Mouse (Mus musculus): ENCODE measurements at regions not wholly inside any gene's neighbourhood (a gene's known extent, or its start where the extent isn't known, plus 50 kb on each side); places are given as distances from the start of the nearest gene placed in this dataset.
"Not testable (repeated sequence)": the region's sequence is repeated elsewhere in the genome, so short reads cannot be mapped to it uniquely, and the experiment has no call there.

- no peak overlapping the region for H3K27ac ChIP-seq (ENCODE audit: insufficient read depth, low read depth, low read length)
- H3K4me3 ChIP-seq (ENCODE audit: insufficient read depth, low read length), result no peak overlapping the region
- no peaks in the 10 kb centered on the region for H3K4me1 ChIP-seq (ENCODE audit: control insufficient read depth, insufficient read depth, low read length)
- no peak for TF ChIP-seq CTCF (IDR thresholded peaks at IDR 0.05; ENCODE audit: low read depth, low read length)
- TF ChIP-seq POLR2A (IDR thresholded peaks at IDR 0.05; ENCODE audit: borderline replicate concordance, low read depth, low read length), result no peak
These were observed 310.1 kb upstream of the Pkdcc start for GRCm38 (mm10) chr17:82904961-82905360.

- TF ChIP-seq POLR2A (IDR thresholded peaks at IDR 0.05; ENCODE audit: borderline replicate concordance, low read depth, low read length) (no peak), CTCF (IDR thresholded peaks at IDR 0.05; ENCODE audit: low read depth, low read length) (no peak)
- H3K27ac ChIP-seq (ENCODE audit: insufficient read depth, low read depth, low read length), result no peak overlapping the region
- H3K4me1 ChIP-seq (ENCODE audit: control insufficient read depth, insufficient read depth, low read length), result no peaks in the 10 kb centered on the region
- H3K4me3 ChIP-seq (ENCODE audit: insufficient read depth, low read length), result no peak overlapping the region
These were observed 309.6 kb upstream of the Pkdcc start for GRCm38 (mm10) chr17:82905483-82905882.

GRCm38 (mm10) chr17:82909189-82909588, 305.9 kb upstream of the Pkdcc start:
- TF ChIP-seq CTCF (IDR thresholded peaks at IDR 0.05; ENCODE audit: low read depth, low read length) (no peak), POLR2A (IDR thresholded peaks at IDR 0.05; ENCODE audit: borderline replicate concordance, low read depth, low read length) (no peak)
- no peak overlapping the region for H3K4me3 ChIP-seq (ENCODE audit: insufficient read depth, low read length)

GRCm38 (mm10) chr17:82922986-82923385, 292.1 kb upstream of the Pkdcc start:
- H3K4me1 ChIP-seq (ENCODE audit: control insufficient read depth, insufficient read depth, low read length); H3K4me3 ChIP-seq (ENCODE audit: insufficient read depth, low read length); H3K27ac ChIP-seq (ENCODE audit: insufficient read depth, low read depth, low read length): not testable (repeated sequence)

More at GRCm38 (mm10) chr17:82909189-82909588, 305.9 kb upstream of the Pkdcc start:
- no peak overlapping the region for H3K27ac ChIP-seq (ENCODE audit: insufficient read depth, low read depth, low read length)
- H3K4me1 ChIP-seq (ENCODE audit: control insufficient read depth, insufficient read depth, low read length), result no peaks in the 10 kb centered on the region

- no peaks in the 10 kb centered on the region for H3K4me1 ChIP-seq (ENCODE audit: control insufficient read depth, insufficient read depth, low read length)
- no peak overlapping the region for H3K27ac ChIP-seq (ENCODE audit: insufficient read depth, low read depth, low read length)
- no peak overlapping the region for H3K4me3 ChIP-seq (ENCODE audit: insufficient read depth, low read length)
- no peak for TF ChIP-seq CTCF (IDR thresholded peaks at IDR 0.05; ENCODE audit: low read depth, low read length)
- TF ChIP-seq POLR2A (IDR thresholded peaks at IDR 0.05; ENCODE audit: borderline replicate concordance, low read depth, low read length), result no peak
These were observed 289.3 kb upstream of the Pkdcc start for GRCm38 (mm10) chr17:82925751-82926150.

- no peak overlapping the region for H3K4me3 ChIP-seq (ENCODE audit: insufficient read depth, low read length)
- TF ChIP-seq POLR2A (IDR thresholded peaks at IDR 0.05; ENCODE audit: borderline replicate concordance, low read depth, low read length), result no peak
- TF ChIP-seq CTCF (IDR thresholded peaks at IDR 0.05; ENCODE audit: low read depth, low read length), result no peak
- no peak overlapping the region for H3K27ac ChIP-seq (ENCODE audit: insufficient read depth, low read depth, low read length)
- H3K4me1 ChIP-seq (ENCODE audit: control insufficient read depth, insufficient read depth, low read length), result no peaks in the 10 kb centered on the region
These were observed 287.4 kb upstream of the Pkdcc start for GRCm38 (mm10) chr17:82927681-82928080.

GRCm38 (mm10) chr17:82929511-82929910, 285.6 kb upstream of the Pkdcc start:
- no peak for TF ChIP-seq POLR2A (IDR thresholded peaks at IDR 0.05; ENCODE audit: borderline replicate concordance, low read depth, low read length)
- TF ChIP-seq CTCF (IDR thresholded peaks at IDR 0.05; ENCODE audit: low read depth, low read length), result no peak
- H3K4me3 ChIP-seq (ENCODE audit: insufficient read depth, low read length), result no peak overlapping the region
- no peaks in the 10 kb centered on the region for H3K4me1 ChIP-seq (ENCODE audit: control insufficient read depth, insufficient read depth, low read length)
- H3K27ac ChIP-seq (ENCODE audit: insufficient read depth, low read depth, low read length), result no peak overlapping the region

GRCm38 (mm10) chr17:82930738-82931137, 284.4 kb upstream of the Pkdcc start:
- Histone ChIP-seq H3K4me3 (ENCODE audit: insufficient read depth, low read length) (no peak overlapping the region), H3K27ac (ENCODE audit: insufficient read depth, low read depth, low read length) (no peak overlapping the region), H3K4me1 (ENCODE audit: control insufficient read depth, insufficient read depth, low read length) (no peaks in the 10 kb centered on the region)
- TF ChIP-seq CTCF (IDR thresholded peaks at IDR 0.05; ENCODE audit: low read depth, low read length), result no peak
- TF ChIP-seq POLR2A (IDR thresholded peaks at IDR 0.05; ENCODE audit: borderline replicate concordance, low read depth, low read length), result no peak

GRCm38 (mm10) chr17:82931476-82931875, 283.6 kb upstream of the Pkdcc start:
- Histone ChIP-seq H3K27ac (ENCODE audit: insufficient read depth, low read depth, low read length) (no peak overlapping the region), H3K4me1 (ENCODE audit: control insufficient read depth, insufficient read depth, low read length) (no peaks in the 10 kb centered on the region), H3K4me3 (ENCODE audit: insufficient read depth, low read length) (no peak overlapping the region)
- TF ChIP-seq CTCF (IDR thresholded peaks at IDR 0.05; ENCODE audit: low read depth, low read length) (no peak), POLR2A (IDR thresholded peaks at IDR 0.05; ENCODE audit: borderline replicate concordance, low read depth, low read length) (no peak)

GRCm38 (mm10) chr17:82936836-82937235, 278.3 kb upstream of the Pkdcc start:
- no peaks in the 10 kb centered on the region for H3K4me1 ChIP-seq (ENCODE audit: control insufficient read depth, insufficient read depth, low read length)
- H3K4me3 ChIP-seq (ENCODE audit: insufficient read depth, low read length), result no peak overlapping the region
- TF ChIP-seq POLR2A (IDR thresholded peaks at IDR 0.05; ENCODE audit: borderline replicate concordance, low read depth, low read length) (no peak), CTCF (IDR thresholded peaks at IDR 0.05; ENCODE audit: low read depth, low read length) (no peak)
- no peak overlapping the region for H3K27ac ChIP-seq (ENCODE audit: insufficient read depth, low read depth, low read length)

GRCm38 (mm10) chr17:82946083-82946482, 269.0 kb upstream of the Pkdcc start:
- Histone ChIP-seq H3K4me1 (ENCODE audit: control insufficient read depth, insufficient read depth, low read length) (no peaks in the 10 kb centered on the region), H3K27ac (ENCODE audit: insufficient read depth, low read depth, low read length) (no peak overlapping the region), H3K4me3 (ENCODE audit: insufficient read depth, low read length) (no peak overlapping the region)
- TF ChIP-seq POLR2A (IDR thresholded peaks at IDR 0.05; ENCODE audit: borderline replicate concordance, low read depth, low read length) (no peak), CTCF (IDR thresholded peaks at IDR 0.05; ENCODE audit: low read depth, low read length) (no peak)

Measured in bone marrow macrophage, adult 2 months (primary cell).